Mouse (Mus musculus) CH12.LX (cell line): ENCODE measurements around the gene Ffar4. TPM values are rescaled to one million over a fixed set of nuclear protein-coding genes. Genes with fewer than 3 reads are reported as not detected.
A peak's percentile ranks its signal among the peaks of the same experiment; 100 is the strongest.

ENCODE experiments used
- DNase-seq: peaks from one replicate; pipeline ENCODE4 v3.0.0-alpha.2; 2013; ENCODE audit errors: extremely low read depth
- H3K27ac ChIP-seq: 2 replicates; pipeline ENCODE4 v1.5.1; 2012; ENCODE audit warnings: low read depth, mild to moderate bottlenecking, control low read depth, moderate library complexity; ENCODE audit not compliant: insufficient read depth
- H3K27me3 ChIP-seq: replicated peaks from 2 replicates; pipeline ENCODE3; 2012; ENCODE audit warnings: inconsistent platforms
- H3K36me3 ChIP-seq, 2 experiments: replicated peaks in 1 of 2; 2 replicates each; pipeline versions ENCODE3 to v1.6.1; 2012; ENCODE audit warnings: inconsistent platforms in 1 of 2, low read length in 1 of 2, mild to moderate bottlenecking in 1 of 2, mixed read lengths in 1 of 2, moderate library complexity in 1 of 2; ENCODE audit not compliant: control insufficient read depth in 1 of 2, insufficient read depth in 1 of 2
- H3K4me1 ChIP-seq, 2 experiments: 2 replicates each; pipeline ENCODE4 v1.6.1; 2012; ENCODE audit warnings: inconsistent platforms in 1 of 2, moderate library complexity in 1 of 2; ENCODE audit not compliant: insufficient read depth in 2 of 2, control insufficient read depth in 1 of 2
- H3K4me2 ChIP-seq: 2 replicates; pipeline ENCODE4 v1.6.1; 2012; ENCODE audit warnings: low read depth, mild to moderate bottlenecking, control low read depth; ENCODE audit not compliant: poor library complexity, insufficient read depth, severe bottlenecking
- H3K4me3 ChIP-seq, 3 experiments: fragments of 150-350 bp in 1 of 3; sonication (generic) in 1 of 3; replicated peaks in 1 of 3; 2 replicates each; pipeline versions ENCODE3 to v1.5.1; 2011 to 2012; ENCODE audit warnings: low read depth in 2 of 3, low read length in 2 of 3, mild to moderate bottlenecking in 2 of 3, moderate library complexity in 2 of 3, control low read depth in 1 of 3, improper control_type of control experiment in 1 of 3, inconsistent platforms in 1 of 3, mixed read lengths in 1 of 3; ENCODE audit not compliant: poor library complexity in 1 of 3
- H3K79me2 ChIP-seq: replicated peaks from 2 replicates; pipeline ENCODE4 v1.6.1; 2012; ENCODE audit warnings: mild to moderate bottlenecking, moderate library complexity; ENCODE audit not compliant: control insufficient read depth, poor library complexity, insufficient read depth, severe bottlenecking; ENCODE audit errors: extremely low read depth
- H3K9ac ChIP-seq: 2 replicates; pipeline ENCODE4 v1.6.1; 2012; ENCODE audit warnings: low read depth, mild to moderate bottlenecking, control low read depth, moderate library complexity; ENCODE audit not compliant: insufficient read depth
- H3K9me3 ChIP-seq: replicated peaks from 2 replicates; pipeline ENCODE3; 2012; ENCODE audit warnings: low read length, inconsistent platforms, mixed read lengths
- BHLHE40 ChIP-seq: IDR thresholded peaks from 2 replicates; pipeline ENCODE4 v1.6.1; 2011; ENCODE audit warnings: mild to moderate bottlenecking, low read depth, low read length, improper control_type of control experiment
- E2F4 ChIP-seq: IDR thresholded peaks from 2 replicates; pipeline ENCODE4 v1.6.1; 2011; ENCODE audit warnings: low read depth, low read length, improper control_type of control experiment; ENCODE audit not compliant: insufficient replicate concordance
- ELF1 ChIP-seq: IDR thresholded peaks from 2 replicates; pipeline ENCODE4 v1.6.1; 2014; ENCODE audit warnings: low read depth, mild to moderate bottlenecking, inconsistent platforms, low read length, improper control_type of control experiment
- GABPA ChIP-seq: IDR thresholded peaks from 2 replicates; pipeline ENCODE4 v1.6.1; 2012; ENCODE audit warnings: low read depth, low read length, improper control_type of control experiment, inconsistent platforms; ENCODE audit not compliant: insufficient replicate concordance
- HCFC1 ChIP-seq: IDR thresholded peaks from 2 replicates; pipeline ENCODE4 v1.6.1; 2012; ENCODE audit warnings: low read depth, mild to moderate bottlenecking, inconsistent platforms, low read length, improper control_type of control experiment
- JUN ChIP-seq: IDR thresholded peaks from 2 replicates; pipeline ENCODE4 v1.6.1; 2011; ENCODE audit warnings: low read depth, mild to moderate bottlenecking, low read length, improper control_type of control experiment, moderate library complexity; ENCODE audit not compliant: insufficient read depth
- JUND ChIP-seq: conservative IDR thresholded peaks from 2 replicates; pipeline ENCODE4 v1.6.1; 2011; ENCODE audit warnings: low read depth, low read length, improper control_type of control experiment
- KAT2A ChIP-seq: IDR thresholded peaks from 2 replicates; pipeline ENCODE4 v1.6.1; 2012; ENCODE audit warnings: low read length, improper control_type of control experiment, inconsistent platforms; ENCODE audit not compliant: insufficient replicate concordance
- MAFK ChIP-seq: IDR thresholded peaks from 2 replicates; pipeline ENCODE4 v1.6.1; 2011; ENCODE audit warnings: low read length, improper control_type of control experiment; ENCODE audit not compliant: insufficient replicate concordance
- MAX ChIP-seq: IDR thresholded peaks from 2 replicates; pipeline ENCODE4 v1.6.1; 2011; ENCODE audit warnings: low read length, improper control_type of control experiment
- MEF2A ChIP-seq: IDR thresholded peaks from 2 replicates; pipeline ENCODE4 v1.6.1; 2014; ENCODE audit warnings: low read depth, mild to moderate bottlenecking, inconsistent platforms, low read length, improper control_type of control experiment, borderline replicate concordance
- MXI1 ChIP-seq: IDR thresholded peaks from 2 replicates; pipeline ENCODE4 v1.6.1; 2011; ENCODE audit warnings: mild to moderate bottlenecking, low read depth, low read length, improper control_type of control experiment
- MYC ChIP-seq: IDR thresholded peaks from 2 replicates; pipeline ENCODE4 v1.6.1; 2011; ENCODE audit warnings: low read depth, mild to moderate bottlenecking, improper control_type of control experiment, low read length
- NELFE ChIP-seq: IDR thresholded peaks from 2 replicates; pipeline ENCODE4 v1.6.1; 2011; ENCODE audit warnings: low read depth, low read length, improper control_type of control experiment
- NRF1 ChIP-seq: IDR thresholded peaks from 2 replicates; pipeline ENCODE4 v1.6.1; 2014; ENCODE audit warnings: low read depth, mild to moderate bottlenecking, inconsistent platforms, low read length, improper control_type of control experiment, moderate library complexity
- PAX5 ChIP-seq: IDR thresholded peaks from 2 replicates; pipeline ENCODE4 v1.6.1; 2012; ENCODE audit warnings: low read length, inconsistent platforms, mixed read lengths
- POLR2A ChIP-seq: IDR thresholded peaks from 2 replicates; pipeline ENCODE4 v1.6.1; 2011; ENCODE audit warnings: low read depth, mild to moderate bottlenecking, improper control_type of control experiment, low read length
- RAD21 ChIP-seq: IDR thresholded peaks from 2 replicates; pipeline ENCODE4 v1.6.1; 2011; ENCODE audit warnings: low read depth, mild to moderate bottlenecking, low read length, improper control_type of control experiment, moderate library complexity
- SIN3A ChIP-seq: IDR thresholded peaks from 2 replicates; pipeline ENCODE4 v1.6.1; 2012; ENCODE audit warnings: low read length, improper control_type of control experiment, inconsistent platforms
- SMC3 ChIP-seq: IDR thresholded peaks from 2 replicates; pipeline ENCODE4 v1.6.1; 2011; ENCODE audit warnings: low read depth, low read length, improper control_type of control experiment
- TCF12 ChIP-seq: IDR thresholded peaks from 2 replicates; pipeline ENCODE4 v1.6.1; 2014; ENCODE audit warnings: low read depth, mild to moderate bottlenecking, inconsistent platforms, low read length, improper control_type of control experiment
- USF2 ChIP-seq: conservative IDR thresholded peaks from 2 replicates; pipeline ENCODE4 v1.6.1; 2011; ENCODE audit warnings: low read depth, low read length, improper control_type of control experiment
- ZC3H11A ChIP-seq: IDR thresholded peaks from 2 replicates; pipeline ENCODE4 v1.6.1; 2012; ENCODE audit warnings: low read depth, mild to moderate bottlenecking, inconsistent platforms, low read length, improper control_type of control experiment
- dilution Hi-C: fragments of 300-500 bp; cut with MboI; formaldehyde crosslinking; loops from 2 replicates; pipeline ENCODE4 v1.14.3; 2020; ENCODE audit warnings: low sequenced_read_pairs; ENCODE audit not compliant: extremely low pct_unique_long_range_greater_than_20kb, extremely low pct_ligation_motif_present
- in situ Hi-C: fragments of 300-500 bp; cut with MboI; formaldehyde crosslinking; loops from 3 replicates; pipeline ENCODE4 v1.14.3; 2019; ENCODE audit warnings: low sequenced_read_pairs, low pct_ligation_motif_present, low pct_unique_long_range_greater_than_20kb, mixed read lengths
- polyA plus RNA-seq: library from polyadenylated mRNA; unstranded; fragments of >175 nt; gene quantifications from 2 replicates; pipeline ENCODE4 v1.2.1, GENCODE M21; 2012; ENCODE audit warnings: low read depth; ENCODE audit not compliant: insufficient read length
- total RNA-seq, 2 experiments: library from RNA; depleted of rRNA; stranded (reverse); fragments of 300-350 nt in 1 of 2; fragments of >200 nt in 1 of 2; gene quantifications; 2 replicates each; pipeline ENCODE4 v1.2.3; 2012 to 2014

Ffar4 gene
- total and polyA plus RNA-seq, 3 experiments: not detected

DNA sequence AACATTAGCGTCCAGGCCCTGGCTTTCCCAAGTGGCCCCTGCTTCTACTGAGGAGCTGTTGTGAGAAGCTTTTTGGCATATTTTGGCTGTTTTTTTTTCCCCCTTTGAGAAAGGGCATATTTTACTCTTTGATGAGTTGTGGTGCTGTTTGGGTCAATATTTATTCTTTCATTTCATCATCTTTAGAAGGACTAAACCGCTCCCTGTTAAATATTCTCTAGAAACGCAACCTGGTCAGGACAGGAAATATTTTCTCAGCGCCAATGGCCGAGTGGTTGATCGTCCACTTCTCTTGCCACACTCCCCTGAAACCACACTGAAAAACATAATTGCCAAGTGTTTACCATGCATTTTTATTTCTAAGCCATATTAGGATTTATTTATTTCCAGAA, 28.3 kb downstream of the Ffar4 start, which contains the start of gene Rbp4:
Gene Rbp4 (minus strand): TSS at position 63 of the 392 bp plus-strand sequence.
- dilution Hi-C loops: no loop called here
- in situ Hi-C loops: no loop called here
- Histone ChIP-seq H3K4me2 (peak within 1 kb of the TSS; percentile 47; the same call in 1 of the 2 replicates), H3K36me3 (no peaks in the 10 kb centered on the region), H3K9ac (no peak within 1 kb of the TSS), H3K4me1 (no peaks in the 10 kb centered on the region), H3K27ac (no peak within 1 kb of the TSS), H3K4me3 (peak within 1 kb of the TSS in 1 of 3 experiments; percentile 25), H3K9me3 (no peaks in the 10 kb centered on the region), H3K79me2 (no peaks in the 10 kb centered on the region), H3K27me3 (no peaks in the 10 kb centered on the region)
- TF ChIP-seq MEF2A (no peak), ZC3H11A (no peak), ELF1 (no peak), MXI1 (no peak), USF2 (no peak), KAT2A (no peak), PAX5 (no peak), BHLHE40 (no peak), MYC (no peak), JUND (no peak), POLR2A (no peak), MAX (no peak), JUN (no peak), TCF12 (no peak), MAFK (no peak), SMC3 (no peak), E2F4 (no peak), RAD21 (no peak)
- DNase-seq: no peak

DNA sequence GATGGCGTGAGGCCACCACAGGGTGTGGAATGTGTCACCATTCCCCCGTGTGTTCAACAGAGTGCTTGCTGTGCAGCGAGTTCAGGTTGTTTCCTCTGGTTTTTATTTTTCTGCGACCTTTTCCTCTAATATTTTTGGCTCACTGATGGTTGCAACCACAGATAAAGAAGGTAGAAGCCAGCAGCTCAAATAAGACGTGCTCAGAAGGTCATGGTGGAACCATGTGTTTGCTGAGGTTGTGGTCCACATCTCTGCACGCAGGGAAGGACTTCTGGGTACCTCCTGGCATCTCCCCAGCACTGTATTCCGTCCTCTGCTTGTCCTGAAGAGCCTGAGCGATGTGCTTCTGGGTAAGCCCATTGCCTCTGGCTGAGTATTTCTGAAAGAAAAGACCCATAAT, 29.8 kb downstream of the Ffar4 start:
- H3K79me2 ChIP-seq: no peaks in the 10 kb centered on the region
- H3K27ac ChIP-seq: no peak overlapping the region
- H3K4me3 ChIP-seq: no peak overlapping the region
- no peaks in the 10 kb centered on the region for H3K27me3 ChIP-seq
- no peak overlapping the region for H3K9ac ChIP-seq
- no peak for DNase-seq
- H3K9me3 ChIP-seq: no peaks in the 10 kb centered on the region
- TF ChIP-seq NRF1: no peak
- TF ChIP-seq MAX: no peak
- no peak for TF ChIP-seq HCFC1
- no peak for TF ChIP-seq USF2
- TF ChIP-seq SIN3A: no peak
- TF ChIP-seq E2F4: no peak
- no peak for TF ChIP-seq NELFE
- TF ChIP-seq GABPA: no peak
- TF ChIP-seq ZC3H11A: no peak
- dilution Hi-C loops (no loop called here), in situ Hi-C loops (no loop called here)
- H3K36me3 ChIP-seq: no peaks in the 10 kb centered on the region
- no peak overlapping the region for H3K4me2 ChIP-seq
- no peaks in the 10 kb centered on the region for H3K4me1 ChIP-seq
